Mouse (Mus musculus) liver, embryonic 15.5 days (tissue): ENCODE results near the gene Ak1. TPM values are rescaled to one million over a fixed set of nuclear protein-coding genes. Genes with fewer than 3 reads are reported as not detected.

Experiments
- ATAC-seq: fragments of 200-750 bp; cut with Nextera tagmentation; 2 replicates; pipeline ENCODE4 v1.8.0; 2017; ENCODE audit warnings: moderate number of reproducible peaks, mild to moderate bottlenecking, moderate library complexity; ENCODE audit not compliant: insufficient read depth
- H3K27ac ChIP-seq: fragments of 300-500 bp; sonication (generic); replicated peaks from 2 replicates; pipeline ENCODE4 v1.5.1; 2015; ENCODE audit warnings: mild to moderate bottlenecking, inconsistent platforms
- H3K27me3 ChIP-seq: fragments of 300-500 bp; sonication (generic); 2 replicates; pipeline ENCODE4 v1.6.1; 2015; ENCODE audit warnings: mild to moderate bottlenecking, inconsistent platforms
- H3K36me3 ChIP-seq: fragments of 300-500 bp; sonication (generic); replicated peaks from 2 replicates; pipeline ENCODE4 v1.6.1; 2015; ENCODE audit warnings: moderate library complexity, mild to moderate bottlenecking, inconsistent platforms
- H3K4me1 ChIP-seq: fragments of 300-500 bp; sonication (generic); replicated peaks from 2 replicates; pipeline ENCODE4 v1.6.1; 2015; ENCODE audit warnings: inconsistent platforms
- H3K4me2 ChIP-seq: fragments of 300-500 bp; sonication (generic); 2 replicates; pipeline ENCODE4 v1.6.1; 2015; ENCODE audit warnings: moderate library complexity, mild to moderate bottlenecking, inconsistent platforms
- H3K4me3 ChIP-seq: fragments of 300-500 bp; sonication (generic); replicated peaks from 2 replicates; pipeline ENCODE4 v1.5.1; 2015; ENCODE audit warnings: mild to moderate bottlenecking, inconsistent platforms
- H3K9ac ChIP-seq: fragments of 300-500 bp; sonication (generic); 2 replicates; pipeline ENCODE4 v1.6.1; 2015; ENCODE audit warnings: moderate library complexity, mild to moderate bottlenecking, inconsistent platforms
- H3K9me3 ChIP-seq: fragments of 300-500 bp; sonication (generic); replicated peaks from 2 replicates; pipeline ENCODE4 v1.6.1; 2016; ENCODE audit warnings: inconsistent platforms
- WGBS: fragments of 180-500 bp; shearing (Covaris S2); methylation state at CpG from one replicate; pipeline ENCODE4 v1.1.7; 2015; ENCODE audit warnings: mixed read lengths; ENCODE audit not compliant: insufficient replicate concordance; 5-methylcytosine and 5-hydroxymethylcytosine counted together
- polyA plus RNA-seq: library from polyadenylated mRNA; unstranded; fragments of >200 nt; fragmentation: Nextera tagmentation; extraction: Ambion mirVana; gene quantifications from 2 replicates; pipeline ENCODE4 v1.2.1, GENCODE M21; 2015

Ak1 gene
- polyA plus RNA-seq = 4.7 and 6.6 TPM in 2 replicates

- Histone ChIP-seq H3K4me3 (no peak within 1 kb of the TSS), H3K27ac (peak within 1 kb of the TSS; percentile 29), H3K9me3 (no peaks in the 10 kb centered on the region), H3K4me1 (peaks cover 52% of the 10 kb centered on the region), H3K4me2 (no peak within 1 kb of the TSS), H3K36me3 (peaks cover 26% of the 10 kb centered on the region), H3K27me3 (no peaks in the 10 kb centered on the region), H3K9ac (no peak within 1 kb of the TSS)
- 35% methylated on average over 7 of the region's 7 CpGs for WGBS
- no peak for ATAC-seq
Measured at GRCm38 (mm10) chr2:32621517-32621859, at the start of gene Ak1. TSS of gene Ak1 (plus strand) at chr2:32621758.

- Histone ChIP-seq H3K27me3 (peaks cover 22% of the 10 kb centered on the region), H3K36me3 (peaks cover 14% of the 10 kb centered on the region; the same call in 1 of the 2 replicates), H3K27ac (no peak overlapping the region), H3K9me3 (no peaks in the 10 kb centered on the region), H3K9ac (no peak overlapping the region), H3K4me1 (peaks cover 33% of the 10 kb centered on the region), H3K4me2 (peak overlapping the region; percentile 72), H3K4me3 (no peak overlapping the region)
- ATAC-seq = no peak
- WGBS = 89% methylated on average over 11 of the region's 11 CpGs
Measured at GRCm38 (mm10) chr2:32572196-32572595, 49.4 kb upstream of the Ak1 start.

- Histone ChIP-seq H3K4me3 (peak within 1 kb of the TSS; percentile 39), H3K27me3 (peaks cover 45% of the 10 kb centered on the region), H3K4me1 (peaks cover 33% of the 10 kb centered on the region), H3K27ac (no peak within 1 kb of the TSS), H3K4me2 (peak within 1 kb of the TSS; percentile 73), H3K36me3 (peaks cover 14% of the 10 kb centered on the region; the same call in 1 of the 2 replicates), H3K9me3 (no peaks in the 10 kb centered on the region), H3K9ac (no peak within 1 kb of the TSS)
- ATAC-seq = no peak
- WGBS = 67% methylated on average over 6 of the region's 6 CpGs
Measured at GRCm38 (mm10) chr2:32574497-32574896, 47.1 kb upstream of the Ak1 start, which contains the start of gene Pip5kl1. TSS of gene Pip5kl1 (plus strand) at chr2:32574797.

- ATAC-seq = no peak
- Histone ChIP-seq H3K27ac (no peak overlapping the region), H3K9ac (no peak overlapping the region), H3K4me1 (peaks cover 33% of the 10 kb centered on the region), H3K27me3 (peaks cover 50% of the 10 kb centered on the region), H3K4me3 (peak overlapping the region; percentile 39), H3K36me3 (peaks cover 14% of the 10 kb centered on the region; the same call in 1 of the 2 replicates), H3K9me3 (no peaks in the 10 kb centered on the region), H3K4me2 (peak overlapping the region; percentile 73)
- 4% methylated on average over 26 of the region's 26 CpGs for WGBS
Measured at GRCm38 (mm10) chr2:32574901-32575585, 46.5 kb upstream of the Ak1 start.

GRCm38 (mm10) chr2:32575586-32576160 lies 45.9 kb upstream of the Ak1 start, which contains the start of gene 9430097D07Rik:
TSS of gene 9430097D07Rik (minus strand) at chr2:32575684.
- peak within 1 kb of the TSS; percentile 39 for H3K4me3 ChIP-seq
- H3K9me3 ChIP-seq = no peaks in the 10 kb centered on the region
- ATAC-seq = no peak
- H3K27ac ChIP-seq = no peak within 1 kb of the TSS
- peaks cover 30% of the 10 kb centered on the region for H3K4me1 ChIP-seq
- H3K36me3 ChIP-seq = peaks cover 14% of the 10 kb centered on the region; the same call in 1 of the 2 replicates
- H3K4me2 ChIP-seq = peak within 1 kb of the TSS; percentile 73
- H3K27me3 ChIP-seq = peaks cover 55% of the 10 kb centered on the region
- 11% methylated on average over 28 of the region's 28 CpGs for WGBS
- H3K9ac ChIP-seq = no peak within 1 kb of the TSS

- Histone ChIP-seq H3K9me3 (no peaks in the 10 kb centered on the region), H3K36me3 (peaks cover 14% of the 10 kb centered on the region; the same call in 1 of the 2 replicates), H3K4me3 (no peak overlapping the region), H3K4me1 (peaks cover 27% of the 10 kb centered on the region), H3K4me2 (no peak overlapping the region), H3K27me3 (peaks cover 59% of the 10 kb centered on the region), H3K9ac (no peak overlapping the region), H3K27ac (no peak overlapping the region)
- ATAC-seq = no peak
- WGBS = 73% methylated on average over 9 of the region's 9 CpGs
Measured at GRCm38 (mm10) chr2:32576532-32576931, 45.0 kb upstream of the Ak1 start.

GRCm38 (mm10) chr2:32578146-32579046 lies 43.2 kb upstream of the Ak1 start:
- no peak overlapping the region for H3K27ac ChIP-seq
- 39% methylated on average over 25 of the region's 30 CpGs for WGBS
- no peak for ATAC-seq
- H3K4me2 ChIP-seq = no peak overlapping the region
- H3K4me3 ChIP-seq = no peak overlapping the region
- H3K27me3 ChIP-seq = peaks cover 66% of the 10 kb centered on the region
- peaks cover under 1% of the 10 kb centered on the region; the same call in 1 of the 2 replicates for H3K36me3 ChIP-seq
- H3K9me3 ChIP-seq = no peaks in the 10 kb centered on the region
- peaks cover 25% of the 10 kb centered on the region for H3K4me1 ChIP-seq
- H3K9ac ChIP-seq = no peak overlapping the region

GRCm38 (mm10) chr2:32581450-32582095 lies 40.0 kb upstream of the Ak1 start:
- ATAC-seq = no peak
- H3K4me2 ChIP-seq = peak overlapping the region; percentile 36
- H3K27me3 ChIP-seq = peaks cover 55% of the 10 kb centered on the region
- no peak overlapping the region for H3K9ac ChIP-seq
- no peak overlapping the region for H3K27ac ChIP-seq
- H3K4me1 ChIP-seq = peaks cover 26% of the 10 kb centered on the region
- H3K9me3 ChIP-seq = no peaks in the 10 kb centered on the region
- H3K36me3 ChIP-seq = no peaks in the 10 kb centered on the region
- no peak overlapping the region for H3K4me3 ChIP-seq
- WGBS = 36% methylated on average over 19 of the region's 19 CpGs

GRCm38 (mm10) chr2:32582830-32583799 lies 38.4 kb upstream of the Ak1 start:
- Histone ChIP-seq H3K9ac (peak overlapping the region; percentile 23; the same call in 1 of the 2 replicates), H3K4me3 (peak overlapping the region; percentile 31), H3K4me2 (peak overlapping the region; percentile 71), H3K27me3 (peaks cover 39% of the 10 kb centered on the region), H3K27ac (no peak overlapping the region), H3K9me3 (no peaks in the 10 kb centered on the region), H3K4me1 (peaks cover 41% of the 10 kb centered on the region), H3K36me3 (no peaks in the 10 kb centered on the region)
- 12% methylated on average over 37 of the region's 37 CpGs for whole genome bisulfite sequencing
- peak; percentile 36 for ATAC-seq
